Mouse (Mus musculus) retina, postnatal 1 day (tissue): ENCODE measurements around the gene Krtap21-1.

Source experiments
- DNase-seq: peaks from one replicate; pipeline ENCODE4 v3.0.0-alpha.2; 2012

Krtap21-1 gene

GRCm38 (mm10) chr16:89403768-89404167 lies at the start of gene Krtap21-1:
TSS of gene Krtap21-1 (minus strand) at chr16:89403868.
- no peak for DNase-seq

- no peak for DNase-seq
These were observed 25.9 kb upstream of the Krtap21-1 start for GRCm38 (mm10) chr16:89429586-89429985.

- no peak for DNase-seq
These were observed 21.6 kb upstream of the Krtap21-1 start for GRCm38 (mm10) chr16:89425310-89425709.

- DNase-seq = no peak
These were observed 16.3 kb upstream of the Krtap21-1 start, which contains the start of gene Krtap6-2 for GRCm38 (mm10) chr16:89420011-89420410. TSS of gene Krtap6-2 (minus strand) at chr16:89420111.

- no peak for DNase-seq
These were observed 12.6 kb upstream of the Krtap21-1 start for GRCm38 (mm10) chr16:89416311-89416710.

GRCm38 (mm10) chr16:89410345-89411068 lies 6.8 kb upstream of the Krtap21-1 start:
- no peak for DNase-seq

- peak; percentile 35 for DNase-seq
These were observed 30.8 kb downstream of the Krtap21-1 start for GRCm38 (mm10) chr16:89372734-89373461.
